Comparison of ENCODE assay signal across 8 mouse cellular contexts in genomic region chr7:31148756-31149155, GRCm38 (mm10). TPM values are rescaled to one million over a fixed set of nuclear protein-coding genes. Genes with fewer than 3 reads are reported as not detected.
A peak's percentile ranks its signal among the peaks of the same experiment; 100 is the strongest.
DNase-seq lines count a peak whose midpoint lies in the region; ATAC-seq and TF ChIP-seq lines count a peak whose summit lies in the region.

No protein-coding gene starts in this region.

- H3K4me3 ChIP-seq in intestine, embryonic 15.5 days (replicated peaks), result peak overlapping the region; percentile 72
- H3K4me3 ChIP-seq in liver, postnatal 0 days (ENCODE audit: low read depth, low read length), result peak overlapping the region; percentile 70

- no peak for TF ChIP-seq CTCF in liver, postnatal 0 days (IDR thresholded peaks at IDR 0.05; ENCODE audit: low read depth)

- peak overlapping the region; percentile 7; the same call in 1 of the 2 replicates for H3K27ac ChIP-seq in intestine, embryonic 15.5 days
- H3K27ac ChIP-seq in liver, postnatal 0 days (ENCODE audit: low read depth), result peak overlapping the region; percentile 46

- no peaks in the 10 kb centered on the region for H3K27me3 ChIP-seq in intestine, embryonic 15.5 days (replicated peaks)
- no peaks in the 10 kb centered on the region for H3K27me3 ChIP-seq in liver, postnatal 0 days (ENCODE audit: insufficient read depth, low read length)

- peak overlapping the region; percentile 73 for H3K4me2 ChIP-seq in intestine, embryonic 15.5 days (replicated peaks)
- peak overlapping the region; percentile 88 for H3K4me2 ChIP-seq in liver, postnatal 0 days (ENCODE audit: low read depth, low read length)

- H3K9ac ChIP-seq in intestine, embryonic 15.5 days, result peak overlapping the region; percentile 39
- no peak overlapping the region; the same call in 1 of the 2 replicates for H3K9ac ChIP-seq in liver, postnatal 0 days (replicated peaks)

- H3K9me3 ChIP-seq in intestine, embryonic 15.5 days, result no peaks in the 10 kb centered on the region
- H3K9me3 ChIP-seq in liver, postnatal 0 days (ENCODE audit: low read length), result no peaks in the 10 kb centered on the region

- peak; percentile 67 for ATAC-seq in granulocyte monocyte progenitor cell, adult 5-6 weeks (replicated peaks; ENCODE audit: poor library complexity, severe bottlenecking)
- ATAC-seq in intestine, embryonic 15.5 days, result no peak
- peak; percentile 35 for ATAC-seq in liver, postnatal 0 days
- ATAC-seq in inflammation-experienced regulatory T-cells, adult 6 months, result no peak

- H3K36me3 ChIP-seq in intestine, embryonic 15.5 days, result no peaks in the 10 kb centered on the region
- H3K36me3 ChIP-seq in liver, postnatal 0 days (replicated peaks; ENCODE audit: insufficient read depth, low read length), result no peaks in the 10 kb centered on the region

- H3K4me1 ChIP-seq in intestine, embryonic 15.5 days (replicated peaks), result peaks cover 56% of the 10 kb centered on the region
- peaks cover 43% of the 10 kb centered on the region for H3K4me1 ChIP-seq in liver, postnatal 0 days (ENCODE audit: insufficient read depth)

- 13% methylated on average over 9 of the region's 9 CpGs for WGBS in intestine, embryonic 15.5 days
- WGBS in liver, postnatal 0 days (ENCODE audit: insufficient replicate concordance), result 3% methylated on average over 9 of the region's 9 CpGs

- peak; percentile 55 for DNase-seq in right cerebral cortex, adult 18-20 months
- no peak for DNase-seq in right cerebral cortex, postnatal 25 days
- DNase-seq in cerebellum, postnatal 36 days, result peak; percentile 32 to 50
- DNase-seq in liver, postnatal 0 days, result peak; percentile 73
- DNase-seq in natural killer cell, adult 2 months (ENCODE audit: low spot score in 2 of 2), result peak; percentile 67 to 72

- no peak for TF ChIP-seq EP300 in liver, postnatal 0 days (IDR thresholded peaks at IDR 0.05; ENCODE audit: low read depth)

RNA-seq across cellular contexts. Expression of gene Gramd1a, which starts 6.9 kb away (rescaled TPM):
- total RNA-seq in granulocyte monocyte progenitor cell, adult 5-6 weeks (2014; fragmentation: Nextera tagmentation), result 59.3 and 77.5 TPM in 2 replicates
- total RNA-seq in granulocyte monocyte progenitor cell, adult 5-6 weeks (2017), result 21.2 and 36.5 TPM in 2 replicates
- polyA plus RNA-seq in intestine, embryonic 15.5 days (2015; fragmentation: Nextera tagmentation; extraction: Ambion mirVana), result 41.6 and 44.2 TPM in 2 replicates
- polyA plus RNA-seq in liver, postnatal 0 days (2015; fragmentation: Nextera tagmentation; extraction: Ambion mirVana), result 7.1 and 8.9 TPM in 2 replicates
- 100 to 1,000 TPM in 1 of 3 experiments, 10 to 100 TPM in 2; 70.7 to 113 (median 98.7) TPM for polyA plus RNA-seq in inflammation-experienced regulatory T-cells, adult 6 months (2017; shearing (Covaris generic))

RNA-seq across cellular contexts. Expression of gene Scn1b, which starts 22.0 kb away (rescaled TPM):
- not detected in 2 replicates for total RNA-seq in granulocyte monocyte progenitor cell, adult 5-6 weeks (2014; fragmentation: Nextera tagmentation)
- not detected in 2 replicates for total RNA-seq in granulocyte monocyte progenitor cell, adult 5-6 weeks (2017)
- 1.6 and 1.8 TPM in 2 replicates for polyA plus RNA-seq in intestine, embryonic 15.5 days (2015; fragmentation: Nextera tagmentation; extraction: Ambion mirVana)
- polyA plus RNA-seq in liver, postnatal 0 days (2015; fragmentation: Nextera tagmentation; extraction: Ambion mirVana), result 2.8 and 3.1 TPM in 2 replicates
- under 1 TPM in 1 of 3 experiments, not detected in 2; 0.30 TPM for polyA plus RNA-seq in inflammation-experienced regulatory T-cells, adult 6 months (2017; shearing (Covaris generic))

RNA-seq across cellular contexts. Expression of gene Hpn, which starts 33.7 kb away (rescaled TPM):
- 11.1 TPM in 1 of 2 replicates, not detected in the other for total RNA-seq in granulocyte monocyte progenitor cell, adult 5-6 weeks (2014; fragmentation: Nextera tagmentation)
- total RNA-seq in granulocyte monocyte progenitor cell, adult 5-6 weeks (2017), result not detected in 2 replicates
- polyA plus RNA-seq in intestine, embryonic 15.5 days (2015; fragmentation: Nextera tagmentation; extraction: Ambion mirVana), result 37.9 and 47.0 TPM in 2 replicates
- 250 and 259 TPM in 2 replicates for polyA plus RNA-seq in liver, postnatal 0 days (2015; fragmentation: Nextera tagmentation; extraction: Ambion mirVana)
- polyA plus RNA-seq in inflammation-experienced regulatory T-cells, adult 6 months (2017; shearing (Covaris generic)), result 10 to 100 TPM in 1 of 3 experiments, 1 to 10 TPM in 2; 3.1 to 11.0 (median 8.1) TPM

Comparison
In these comparisons a context has a peak if more than half of its experiments do, and no peak if none do; other contexts are left out.
1. ATAC-seq: peak in granulocyte monocyte progenitor cell, adult 5-6 weeks (single experiment) and liver, postnatal 0 days (single experiment); none in intestine, embryonic 15.5 days (single experiment) and inflammation-experienced regulatory T-cells, adult 6 months (single experiment).